Comparison of ENCODE assay signal across 9 mouse cellular contexts in genomic region chr17:71235229-71235958, GRCm38 (mm10). TPM values are rescaled to one million over a fixed set of nuclear protein-coding genes. Genes with fewer than 3 reads are reported as not detected.
DNase-seq lines count a peak whose midpoint lies in the region; ATAC-seq and TF ChIP-seq lines count a peak whose summit lies in the region.
"Had no signal": no experiment of that assay in that cellular context is flagged by ENCODE, and none has a peak within 500 bp of the region (broad histone marks: within the 10 kb centered on the region; RNA-seq: fewer than 3 reads in every experiment).

No protein-coding gene starts in this region.

- TF ChIP-seq CTCF in lung, postnatal 0 days (IDR thresholded peaks at IDR 0.05), result no peak
- TF ChIP-seq CTCF in lung, adult 2 months (IDR thresholded peaks at IDR 0.05; ENCODE audit: insufficient read depth, low read length), result no peak

- peaks cover 90% of the 10 kb centered on the region for H3K36me3 ChIP-seq in forebrain, embryonic 10.5 days (replicated peaks)
- peaks cover 67% of the 10 kb centered on the region for H3K36me3 ChIP-seq in forebrain, embryonic 12.5 days (replicated peaks)
- H3K36me3 ChIP-seq in lung, postnatal 0 days (ENCODE audit: insufficient read depth, low read length), result peaks cover 55% of the 10 kb centered on the region; the same call in 1 of the 2 replicates
- H3K36me3 ChIP-seq in neural tube, embryonic 15.5 days, result peaks cover 49% of the 10 kb centered on the region

- 87% methylated on average over 12 of the region's 12 CpGs for WGBS in forebrain, embryonic 10.5 days
- 89% methylated on average over 12 of the region's 12 CpGs for WGBS in forebrain, embryonic 12.5 days
- 85% methylated on average over 12 of the region's 12 CpGs for WGBS in lung, postnatal 0 days
- WGBS in lung, adult 2 months, result 88% methylated on average over 12 of the region's 12 CpGs
- 90% methylated on average over 12 of the region's 12 CpGs for WGBS in neural tube, embryonic 15.5 days

- no peak overlapping the region for H3K4me2 ChIP-seq in forebrain, embryonic 12.5 days
- H3K4me2 ChIP-seq in lung, postnatal 0 days (replicated peaks; ENCODE audit: low read depth, low read length), result no peak overlapping the region
- no peak overlapping the region for H3K4me2 ChIP-seq in neural tube, embryonic 15.5 days

- H3K27me3 ChIP-seq in forebrain, embryonic 10.5 days (ENCODE audit: poor library complexity, severe bottlenecking), result no peaks in the 10 kb centered on the region
- no peaks in the 10 kb centered on the region for H3K27me3 ChIP-seq in forebrain, embryonic 12.5 days
- no peaks in the 10 kb centered on the region for H3K27me3 ChIP-seq in lung, postnatal 0 days (replicated peaks; ENCODE audit: insufficient read depth, low read length)
- no peaks in the 10 kb centered on the region for H3K27me3 ChIP-seq in neural tube, embryonic 15.5 days (replicated peaks)

- TF ChIP-seq EP300 in lung, postnatal 0 days (IDR thresholded peaks at IDR 0.05), result no peak

- DNase-seq in forebrain, embryonic 10.5 days (ENCODE audit: extremely low spot score, low spot score), result no peak
- DNase-seq in lung, postnatal 0 days (ENCODE audit: low spot score), result no peak
- DNase-seq in lung, adult 2 months, result no peak
- no peak for DNase-seq in cerebellum, adult 11 months
- no peak for DNase-seq in frontal cortex, postnatal 25 days (ENCODE audit: low spot score in 2 of 2)
- DNase-seq: lung, postnatal 36 days had no signal

- no peak overlapping the region for H3K9ac ChIP-seq in forebrain, embryonic 12.5 days
- H3K9ac ChIP-seq in lung, postnatal 0 days (replicated peaks; ENCODE audit: low read depth), result no peak overlapping the region
- H3K9ac ChIP-seq in neural tube, embryonic 15.5 days (replicated peaks), result no peak overlapping the region

- H3K4me1 ChIP-seq in forebrain, embryonic 10.5 days, result no peaks in the 10 kb centered on the region
- H3K4me1 ChIP-seq in forebrain, embryonic 12.5 days, result no peaks in the 10 kb centered on the region
- H3K4me1 ChIP-seq in lung, postnatal 0 days (ENCODE audit: insufficient read depth, low read depth, low read length), result no peaks in the 10 kb centered on the region
- H3K4me1 ChIP-seq in lung, adult 2 months (ENCODE audit: control insufficient read depth, insufficient read depth, low read length), result no peaks in the 10 kb centered on the region
- no peaks in the 10 kb centered on the region for H3K4me1 ChIP-seq in neural tube, embryonic 15.5 days

- no peak for ATAC-seq in forebrain, embryonic 12.5 days (ENCODE audit: low FRiP score)
- peak; percentile 29; the same call in 1 of the 2 replicates for ATAC-seq in lung, postnatal 0 days
- peak; percentile 67 for ATAC-seq in megakaryocyte, adult 5-6 weeks (ENCODE audit: poor library complexity, severe bottlenecking)
- ATAC-seq in neural tube, embryonic 15.5 days (ENCODE audit: low FRiP score), result no peak

- TF ChIP-seq POLR2A in lung, adult 2 months (IDR thresholded peaks at IDR 0.05; ENCODE audit: borderline replicate concordance, extremely low read depth, low read depth, low read length), result no peak

- H3K27ac ChIP-seq in forebrain, embryonic 10.5 days, result 0 out of 2 replicates have a peak overlapping the region, but pooled peaks have one; percentile 16
- H3K27ac ChIP-seq in forebrain, embryonic 12.5 days, result no peak overlapping the region
- no peak overlapping the region for H3K27ac ChIP-seq in lung, postnatal 0 days (ENCODE audit: low read length)
- H3K27ac ChIP-seq in neural tube, embryonic 15.5 days (replicated peaks), result no peak overlapping the region

- no peaks in the 10 kb centered on the region for H3K9me3 ChIP-seq in forebrain, embryonic 10.5 days
- no peaks in the 10 kb centered on the region for H3K9me3 ChIP-seq in forebrain, embryonic 12.5 days
- H3K9me3 ChIP-seq in lung, postnatal 0 days (ENCODE audit: low read length), result no peaks in the 10 kb centered on the region
- H3K9me3 ChIP-seq in neural tube, embryonic 15.5 days (replicated peaks), result no peaks in the 10 kb centered on the region

- no peak overlapping the region for H3K4me3 ChIP-seq in forebrain, embryonic 10.5 days
- no peak overlapping the region for H3K4me3 ChIP-seq in forebrain, embryonic 12.5 days (replicated peaks)
- no peak overlapping the region for H3K4me3 ChIP-seq in lung, postnatal 0 days (ENCODE audit: low read depth, low read length)
- no peak overlapping the region for H3K4me3 ChIP-seq in lung, adult 2 months (replicated peaks; ENCODE audit: extremely low read depth, low read depth, low read length)
- no peak overlapping the region for H3K4me3 ChIP-seq in neural tube, embryonic 15.5 days (replicated peaks)

RNA-seq across cellular contexts. Expression of gene Lpin2, which starts 53.0 kb away (rescaled TPM):
- 47.6 and 48.0 TPM in 2 replicates for polyA plus RNA-seq in forebrain, embryonic 10.5 days (2016; fragmentation: Nextera tagmentation; extraction: Ambion mirVana)
- polyA plus RNA-seq in forebrain, embryonic 12.5 days (2016; fragmentation: Nextera tagmentation; extraction: Ambion mirVana), result 41.5 and 45.3 TPM in 2 replicates
- polyA plus RNA-seq in lung, postnatal 0 days (2015; fragmentation: Nextera tagmentation; extraction: Ambion mirVana), result 54.1 and 65.8 TPM in 2 replicates
- polyA plus RNA-seq in lung, adult 2 months (2012; rRNA removed), result 51.2 and 55.8 TPM in 2 replicates
- total RNA-seq in megakaryocyte, adult 5-6 weeks (2015), result 21.7 and 25.3 TPM in 2 replicates
- total RNA-seq in megakaryocyte, adult 5-6 weeks (2017), result 31.4 and 38.1 TPM in 2 replicates
- 42.3 and 42.6 TPM in 2 replicates for polyA plus RNA-seq in neural tube, embryonic 15.5 days (2015; fragmentation: Nextera tagmentation; extraction: Ambion mirVana)

Comparison
In these comparisons a context has a peak if more than half of its experiments do, and no peak if none do; other contexts are left out.
1. ATAC-seq: peak in lung, postnatal 0 days (single experiment) and megakaryocyte, adult 5-6 weeks (single experiment); none in forebrain, embryonic 12.5 days (single experiment) and neural tube, embryonic 15.5 days (single experiment).